Mouse (Mus musculus): Measurements from ENCODE around the gene Maml2. TPM values are rescaled to one million over a fixed set of nuclear protein-coding genes. Genes with fewer than 3 reads are reported as not detected.

Gene Maml2
- polyA plus RNA-seq, 1 experiment from 2014 or later: 10.0 TPM

- 93% methylated on average over 4 of the region's 4 CpGs for WGBS
- H3K9me3 ChIP-seq (replicated peaks; ENCODE audit: low read length): no peaks in the 10 kb centered on the region
- no peak overlapping the region for H3K9ac ChIP-seq (ENCODE audit: low read depth, low read length)
- no peak overlapping the region for H3K27ac ChIP-seq
- no peak overlapping the region for H3K4me3 ChIP-seq (replicated peaks; ENCODE audit: low read depth, low read length)
- H3K4me1 ChIP-seq (replicated peaks; ENCODE audit: insufficient read depth, low read length): peaks cover 5% of the 10 kb centered on the region; the same call in 1 of the 2 replicates
- H3K27me3 ChIP-seq (ENCODE audit: insufficient read depth, low read length): no peaks in the 10 kb centered on the region
- no peak overlapping the region for H3K4me2 ChIP-seq (ENCODE audit: low read length)
- no peaks in the 10 kb centered on the region for H3K36me3 ChIP-seq (ENCODE audit: insufficient read depth, low read length)
- ATAC-seq (replicated peaks; ENCODE audit: low FRiP score, low read depth): no peak
- no peak for DNase-seq (ENCODE audit: low spot score)
- TF ChIP-seq CTCF (IDR thresholded peaks at IDR 0.05; ENCODE audit: low read depth): no peak
Observed at GRCm38 (mm10) chr9:13697869-13698268, 400.1 kb downstream of the Maml2 start.

DNA sequence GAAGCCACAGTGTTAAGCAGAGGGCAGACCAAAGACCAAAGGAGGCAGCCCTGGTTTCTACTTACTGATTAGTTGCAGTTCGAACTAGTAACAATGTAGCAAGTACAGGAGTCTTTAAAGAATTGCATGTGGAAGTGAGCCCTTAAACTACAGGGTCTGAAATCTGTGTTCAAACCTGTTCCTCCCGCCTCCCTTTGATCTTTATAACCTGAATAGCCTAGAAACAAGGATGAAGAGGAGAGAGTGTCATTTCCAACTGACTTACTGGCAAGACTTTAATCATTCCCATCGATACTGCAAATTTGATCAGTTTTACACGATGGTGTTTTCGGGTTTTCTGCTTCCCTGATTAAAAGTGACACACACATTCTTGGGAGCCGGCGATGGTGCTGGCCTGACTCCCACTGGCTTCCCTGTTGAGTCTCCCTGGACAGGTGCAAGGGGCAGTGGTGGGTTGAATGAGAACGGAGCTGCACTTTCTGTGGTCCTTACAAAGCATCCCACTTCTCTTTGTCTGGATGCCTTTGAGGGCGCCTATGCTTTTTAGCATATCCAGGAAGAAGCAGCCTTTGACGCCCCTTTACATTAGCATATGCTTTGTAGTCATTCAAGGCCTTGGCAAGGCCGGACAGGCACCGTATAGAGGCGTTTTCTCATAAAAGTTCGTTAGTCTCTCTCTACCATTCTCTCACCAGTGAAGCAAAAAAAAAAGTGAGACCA lies 401.5 kb downstream of the Maml2 start:
- H3K27ac ChIP-seq: no peak overlapping the region
- H3K36me3 ChIP-seq (ENCODE audit: insufficient read depth, low read length): no peaks in the 10 kb centered on the region
- no peak overlapping the region for H3K4me3 ChIP-seq (replicated peaks; ENCODE audit: low read depth, low read length)
- ATAC-seq (replicated peaks; ENCODE audit: low FRiP score, low read depth): no peak
- no peak overlapping the region for H3K4me2 ChIP-seq (ENCODE audit: low read length)
- peaks cover 5% of the 10 kb centered on the region; the same call in 1 of the 2 replicates for H3K4me1 ChIP-seq (replicated peaks; ENCODE audit: insufficient read depth, low read length)
- DNase-seq (ENCODE audit: low spot score): no peak
- no peaks in the 10 kb centered on the region for H3K9me3 ChIP-seq (replicated peaks; ENCODE audit: low read length)
- no peaks in the 10 kb centered on the region for H3K27me3 ChIP-seq (ENCODE audit: insufficient read depth, low read length)
- 51% methylated on average over 14 of the region's 14 CpGs for WGBS
- no peak overlapping the region for H3K9ac ChIP-seq (ENCODE audit: low read depth, low read length)
- TF ChIP-seq CTCF (IDR thresholded peaks at IDR 0.05; ENCODE audit: low read depth): no peak

DNA sequence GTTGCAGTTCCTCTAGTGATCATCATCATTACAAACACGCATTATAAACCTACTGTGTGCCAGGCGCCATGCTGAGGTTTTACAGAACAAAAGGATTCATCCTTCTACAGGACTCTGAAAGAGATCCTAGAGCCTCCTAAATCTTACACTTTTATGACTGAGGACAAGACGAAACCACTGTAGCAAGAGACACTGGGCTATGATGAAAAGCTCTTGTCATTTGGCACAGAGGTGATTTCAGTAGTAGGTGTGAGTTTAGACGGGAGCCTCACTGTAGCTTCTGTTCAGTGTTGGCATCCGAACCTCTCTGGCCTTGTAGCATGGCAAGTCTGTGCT lies 402.0 kb downstream of the Maml2 start:
- Histone ChIP-seq H3K27ac (no peak overlapping the region), H3K27me3 (ENCODE audit: insufficient read depth, low read length) (no peaks in the 10 kb centered on the region), H3K9ac (ENCODE audit: low read depth, low read length) (no peak overlapping the region), H3K4me1 (replicated peaks; ENCODE audit: insufficient read depth, low read length) (0 out of 2 replicates have a peak, but pooled peaks cover under 1% of the 10 kb centered on the region), H3K36me3 (ENCODE audit: insufficient read depth, low read length) (no peaks in the 10 kb centered on the region), H3K9me3 (replicated peaks; ENCODE audit: low read length) (no peaks in the 10 kb centered on the region), H3K4me3 (replicated peaks; ENCODE audit: low read depth, low read length) (no peak overlapping the region), H3K4me2 (ENCODE audit: low read length) (no peak overlapping the region)
- TF ChIP-seq CTCF (IDR thresholded peaks at IDR 0.05; ENCODE audit: low read depth): no peak
- no peak for ATAC-seq (replicated peaks; ENCODE audit: low FRiP score, low read depth)
- no peak for DNase-seq (ENCODE audit: low spot score)
- WGBS: 64% methylated on average over 5 of the region's 5 CpGs

GRCm38 (mm10) chr9:13701773-13702172 lies 404.0 kb downstream of the Maml2 start:
- H3K9ac ChIP-seq (ENCODE audit: low read depth, low read length): no peak overlapping the region
- no peak overlapping the region for H3K27ac ChIP-seq
- no peak overlapping the region for H3K4me3 ChIP-seq (replicated peaks; ENCODE audit: low read depth, low read length)
- no peaks in the 10 kb centered on the region for H3K27me3 ChIP-seq (ENCODE audit: insufficient read depth, low read length)
- DNase-seq (ENCODE audit: low spot score): no peak
- WGBS: 91% methylated on average over 12 of the region's 12 CpGs
- H3K36me3 ChIP-seq (ENCODE audit: insufficient read depth, low read length): peaks cover 7% of the 10 kb centered on the region; the same call in 1 of the 2 replicates
- H3K9me3 ChIP-seq (replicated peaks; ENCODE audit: low read length): no peaks in the 10 kb centered on the region
- ATAC-seq (replicated peaks; ENCODE audit: low FRiP score, low read depth): no peak
- TF ChIP-seq CTCF (IDR thresholded peaks at IDR 0.05; ENCODE audit: low read depth): no peak
- no peaks in the 10 kb centered on the region for H3K4me1 ChIP-seq (replicated peaks; ENCODE audit: insufficient read depth, low read length)
- no peak overlapping the region for H3K4me2 ChIP-seq (ENCODE audit: low read length)

GRCm38 (mm10) chr9:13703100-13703499 lies 405.3 kb downstream of the Maml2 start:
- WGBS: 89% methylated on average over 2 of the region's 2 CpGs

DNA sequence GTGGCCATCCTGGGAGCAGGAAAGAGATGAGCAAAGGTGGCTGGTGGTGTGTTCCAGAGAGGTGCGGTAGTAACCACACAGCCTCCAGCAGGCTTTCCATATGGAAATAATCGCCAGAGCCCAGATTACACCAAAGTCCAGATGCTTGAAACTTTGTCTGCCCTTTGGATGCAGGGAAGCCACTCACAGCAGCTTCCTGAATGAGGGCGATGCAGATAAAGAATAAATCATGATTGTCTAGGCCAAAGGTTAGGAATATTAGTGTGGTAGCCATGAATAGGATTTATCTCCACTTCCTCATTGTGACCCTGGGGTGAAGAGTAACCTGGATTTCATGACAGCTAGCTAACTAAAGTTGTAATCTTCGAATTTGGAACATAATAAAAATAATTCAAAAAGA lies 407.2 kb downstream of the Maml2 start:
- DNase-seq (ENCODE audit: low spot score) (no peak), ATAC-seq (replicated peaks; ENCODE audit: low FRiP score, low read depth) (no peak)
- WGBS: 65% methylated on average over 4 of the region's 4 CpGs
- Histone ChIP-seq H3K9ac (ENCODE audit: low read depth, low read length) (no peak overlapping the region), H3K27ac (no peak overlapping the region), H3K9me3 (replicated peaks; ENCODE audit: low read length) (no peaks in the 10 kb centered on the region), H3K4me1 (replicated peaks; ENCODE audit: insufficient read depth, low read length) (no peaks in the 10 kb centered on the region), H3K36me3 (ENCODE audit: insufficient read depth, low read length) (peaks cover 7% of the 10 kb centered on the region; the same call in 1 of the 2 replicates), H3K27me3 (ENCODE audit: insufficient read depth, low read length) (no peaks in the 10 kb centered on the region), H3K4me2 (ENCODE audit: low read length) (no peak overlapping the region), H3K4me3 (replicated peaks; ENCODE audit: low read depth, low read length) (no peak overlapping the region)
- no peak for TF ChIP-seq CTCF (IDR thresholded peaks at IDR 0.05; ENCODE audit: low read depth)

More at GRCm38 (mm10) chr9:13703100-13703499, 405.3 kb downstream of the Maml2 start:
- no peak for TF ChIP-seq CTCF (IDR thresholded peaks at IDR 0.05; ENCODE audit: low read depth)
- no peaks in the 10 kb centered on the region for H3K9me3 ChIP-seq (replicated peaks; ENCODE audit: low read length)
- no peak overlapping the region for H3K9ac ChIP-seq (ENCODE audit: low read depth, low read length)
- no peak overlapping the region for H3K27ac ChIP-seq
- DNase-seq (ENCODE audit: low spot score): no peak
- no peaks in the 10 kb centered on the region for H3K4me1 ChIP-seq (replicated peaks; ENCODE audit: insufficient read depth, low read length)
- no peak overlapping the region for H3K4me2 ChIP-seq (ENCODE audit: low read length)
- no peak overlapping the region for H3K4me3 ChIP-seq (replicated peaks; ENCODE audit: low read depth, low read length)
- no peak for ATAC-seq (replicated peaks; ENCODE audit: low FRiP score, low read depth)
- H3K27me3 ChIP-seq (ENCODE audit: insufficient read depth, low read length): no peaks in the 10 kb centered on the region
- H3K36me3 ChIP-seq (ENCODE audit: insufficient read depth, low read length): peaks cover 7% of the 10 kb centered on the region; the same call in 1 of the 2 replicates
